Mouse (Mus musculus): ENCODE data around the gene Csrp3. TPM values are rescaled to one million over a fixed set of nuclear protein-coding genes. Genes with fewer than 3 reads are reported as not detected.

Csrp3 gene
- polyA plus RNA-seq (2015; fragmentation: Nextera tagmentation; extraction: Ambion mirVana), result 27.6 and 27.8 TPM in 2 replicates

DNA sequence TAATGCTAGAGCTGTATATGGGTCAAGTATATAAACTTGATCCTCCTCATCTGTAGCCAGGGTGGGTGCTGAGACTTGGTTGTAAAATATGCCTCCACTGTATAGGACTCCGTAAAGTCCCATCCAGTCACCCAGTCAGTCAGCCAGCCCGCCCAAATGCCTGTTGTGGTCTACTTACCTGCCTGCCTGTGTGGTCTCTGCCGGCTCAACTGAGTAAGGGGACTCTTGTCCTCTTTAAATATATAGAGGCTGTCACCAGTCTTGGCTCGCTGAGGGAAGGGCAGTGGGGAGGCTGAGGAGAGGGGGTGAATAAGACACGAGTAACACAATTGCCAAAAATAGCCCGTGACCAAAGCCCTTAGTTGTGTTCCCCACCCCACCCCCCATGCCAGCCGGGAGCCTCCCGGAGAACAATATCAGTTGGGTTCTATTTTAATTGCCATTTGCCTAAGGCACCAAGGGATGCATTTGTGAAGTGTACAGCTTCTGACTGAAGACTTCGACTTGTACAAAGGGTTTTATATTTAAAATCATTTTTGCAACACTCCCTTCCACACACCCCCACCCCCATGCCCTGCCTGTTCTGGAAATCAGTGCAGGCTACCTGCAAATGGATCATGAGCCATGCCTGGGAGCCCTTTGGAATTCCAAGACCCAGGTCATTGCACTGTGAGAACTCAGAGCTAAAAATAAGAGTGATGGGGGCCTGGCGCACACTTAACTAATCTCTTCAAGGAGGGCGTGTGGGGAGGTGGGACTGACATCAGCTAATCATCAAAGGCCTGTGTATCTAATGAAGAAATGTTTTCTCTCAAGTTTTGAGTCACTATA is at the start of gene Csrp3:
Gene Csrp3, minus strand, starts transcription at position 214 of the 831 bp plus-strand sequence.
- no peaks in the 10 kb centered on the region for H3K9me3 ChIP-seq
- H3K4me3 ChIP-seq, result no peak within 1 kb of the TSS
- H3K9ac ChIP-seq, result no peak within 1 kb of the TSS
- no peak within 1 kb of the TSS for H3K4me2 ChIP-seq (replicated peaks)
- ATAC-seq (ENCODE audit: low FRiP score, low read depth), result no peak; the same call in 1 of the 2 replicates
- no peaks in the 10 kb centered on the region for H3K36me3 ChIP-seq
- 48% methylated on average over 11 of the region's 11 CpGs for WGBS
- H3K4me1 ChIP-seq, result peaks cover 14% of the 10 kb centered on the region
- no peak within 1 kb of the TSS for H3K27ac ChIP-seq
- no peaks in the 10 kb centered on the region for H3K27me3 ChIP-seq

DNA sequence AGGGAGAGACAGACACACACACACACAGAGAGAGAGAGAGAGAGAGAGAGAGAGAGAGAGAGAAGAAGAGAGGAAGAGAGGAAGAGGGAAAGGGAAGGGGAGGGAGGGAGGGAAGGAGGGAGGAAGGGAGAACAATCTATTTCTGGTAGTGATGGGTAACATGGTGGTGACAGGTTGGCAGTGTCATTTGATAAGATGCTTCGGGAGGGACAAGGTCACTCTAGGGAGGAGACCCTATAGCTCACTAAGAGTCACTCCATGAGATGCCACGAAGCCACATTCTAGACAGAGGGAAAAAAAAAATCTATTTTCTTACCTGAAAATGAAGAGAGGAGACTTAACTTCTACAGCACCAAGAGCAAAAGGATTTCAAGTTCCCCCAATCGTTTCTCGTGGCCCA is 48.2 kb upstream of the Csrp3 start:
- no peak overlapping the region for H3K27ac ChIP-seq
- H3K9me3 ChIP-seq, result no peaks in the 10 kb centered on the region
- no peak for ATAC-seq (ENCODE audit: low FRiP score, low read depth)
- H3K4me1 ChIP-seq, result peaks cover 22% of the 10 kb centered on the region
- no peak overlapping the region for H3K4me2 ChIP-seq (replicated peaks)
- H3K4me3 ChIP-seq, result no peak overlapping the region
- H3K27me3 ChIP-seq, result peaks cover 5% of the 10 kb centered on the region; the same call in 1 of the 2 replicates
- no peak overlapping the region for H3K9ac ChIP-seq
- no peaks in the 10 kb centered on the region for H3K36me3 ChIP-seq
- WGBS, result 81% methylated on average over 4 of the region's 4 CpGs

DNA sequence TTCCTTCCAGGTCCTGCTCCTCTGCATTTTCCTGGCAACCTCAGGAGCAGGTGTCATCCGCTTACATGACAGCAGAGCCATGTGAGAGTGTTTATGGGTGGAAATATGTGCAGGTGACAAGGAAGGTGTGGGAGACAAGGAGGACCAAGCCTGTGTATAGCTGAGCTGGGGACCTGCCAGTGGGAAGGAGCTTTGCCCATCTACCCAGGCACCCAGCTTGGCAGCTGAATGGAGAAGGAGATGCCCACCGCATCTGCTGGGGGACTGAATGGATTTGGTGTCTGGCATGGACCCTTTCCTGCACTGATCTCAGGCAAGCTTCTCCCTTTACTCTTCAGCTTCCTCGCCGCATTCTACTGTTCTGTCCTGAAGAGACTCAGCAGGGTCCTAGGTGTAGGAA is 47.6 kb upstream of the Csrp3 start:
- peaks cover 5% of the 10 kb centered on the region; the same call in 1 of the 2 replicates for H3K27me3 ChIP-seq
- no peak overlapping the region for H3K27ac ChIP-seq
- H3K4me1 ChIP-seq, result peaks cover 23% of the 10 kb centered on the region
- H3K4me2 ChIP-seq (replicated peaks), result no peak overlapping the region
- no peak for ATAC-seq (ENCODE audit: low FRiP score, low read depth)
- H3K36me3 ChIP-seq, result no peaks in the 10 kb centered on the region
- 88% methylated on average over 4 of the region's 4 CpGs for WGBS
- no peak overlapping the region for H3K9ac ChIP-seq
- no peaks in the 10 kb centered on the region for H3K9me3 ChIP-seq
- H3K4me3 ChIP-seq, result no peak overlapping the region

DNA sequence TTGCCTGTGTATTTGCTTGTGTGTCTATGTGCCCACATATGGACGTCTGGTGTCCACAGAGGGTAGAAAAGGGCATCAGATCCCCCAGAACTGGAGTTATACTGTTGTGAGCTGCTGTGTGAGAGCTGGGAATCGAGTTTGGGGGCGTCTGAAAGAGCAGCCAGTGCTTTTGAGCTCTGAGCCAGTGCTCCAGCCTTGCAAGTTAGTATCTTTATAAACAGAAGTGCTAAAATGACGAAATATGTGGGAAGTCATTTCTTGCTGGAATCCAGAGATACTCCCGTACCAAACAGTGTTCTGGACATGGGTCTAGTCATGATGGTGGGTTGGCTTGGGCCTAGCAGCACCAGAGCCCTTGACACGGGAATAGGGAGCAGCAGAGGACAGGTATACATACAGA is 46.9 kb upstream of the Csrp3 start:
- Histone ChIP-seq H3K4me1 (peaks cover 23% of the 10 kb centered on the region), H3K9me3 (no peaks in the 10 kb centered on the region), H3K27ac (no peak overlapping the region), H3K36me3 (no peaks in the 10 kb centered on the region), H3K4me3 (no peak overlapping the region), H3K9ac (no peak overlapping the region), H3K27me3 (peaks cover 5% of the 10 kb centered on the region; the same call in 1 of the 2 replicates), H3K4me2 (replicated peaks) (no peak overlapping the region)
- WGBS, result 72% methylated on average over 6 of the region's 6 CpGs
- no peak for ATAC-seq (ENCODE audit: low FRiP score, low read depth)

DNA sequence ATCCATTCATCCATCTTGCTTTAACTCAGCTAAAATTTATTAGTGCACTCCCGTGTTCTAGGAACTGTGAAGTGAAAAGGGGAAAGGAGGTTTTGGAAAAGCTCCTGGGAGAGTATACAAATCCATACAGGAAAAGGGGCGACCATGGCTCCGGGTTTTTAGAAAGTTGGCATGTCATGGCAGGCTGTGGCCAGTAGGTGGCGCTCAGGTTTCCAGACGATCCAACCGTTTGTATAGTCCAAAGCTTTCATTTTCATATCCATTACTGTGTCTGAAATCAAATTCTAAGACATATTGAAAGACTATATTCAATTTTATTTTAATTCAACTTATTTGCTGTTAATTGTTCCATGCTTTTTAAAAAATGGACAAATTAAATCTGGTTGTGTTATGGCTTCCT is 46.3 kb upstream of the Csrp3 start:
- Histone ChIP-seq H3K36me3 (no peaks in the 10 kb centered on the region), H3K27me3 (peaks cover 5% of the 10 kb centered on the region; the same call in 1 of the 2 replicates), H3K4me3 (no peak overlapping the region), H3K9me3 (no peaks in the 10 kb centered on the region), H3K27ac (no peak overlapping the region), H3K4me2 (replicated peaks) (no peak overlapping the region), H3K4me1 (peaks cover 23% of the 10 kb centered on the region), H3K9ac (no peak overlapping the region)
- WGBS, result under 1% methylated on average over 6 of the region's 6 CpGs
- ATAC-seq (ENCODE audit: low FRiP score, low read depth), result no peak

DNA sequence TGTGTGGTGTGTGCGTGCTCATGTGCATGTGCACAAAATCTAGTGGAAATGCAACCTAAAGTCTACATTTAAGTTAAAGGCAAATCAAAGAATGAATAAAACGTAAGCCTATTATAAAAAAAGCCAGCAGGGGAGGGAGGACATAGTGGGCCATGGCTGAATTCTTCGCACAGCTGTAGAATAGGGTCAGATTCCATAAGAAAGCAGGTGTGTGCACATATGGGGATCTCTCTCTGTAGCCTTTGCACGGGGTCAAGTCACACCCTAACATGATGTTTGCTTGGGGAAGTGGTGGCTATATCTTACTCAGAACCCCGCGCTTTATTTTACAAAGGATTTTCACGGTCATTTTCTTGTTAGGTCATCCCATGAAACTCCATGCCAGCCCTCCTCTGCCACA is 45.3 kb upstream of the Csrp3 start:
- no peak overlapping the region for H3K27ac ChIP-seq
- H3K9me3 ChIP-seq, result no peaks in the 10 kb centered on the region
- peaks cover 28% of the 10 kb centered on the region for H3K4me1 ChIP-seq
- 79% methylated on average over 7 of the region's 7 CpGs for WGBS
- ATAC-seq (ENCODE audit: low FRiP score, low read depth), result 0 out of 2 replicates have a peak, but pooled peaks have one; percentile 55
- H3K4me3 ChIP-seq, result no peak overlapping the region
- peaks cover 8% of the 10 kb centered on the region for H3K27me3 ChIP-seq
- no peak overlapping the region for H3K9ac ChIP-seq
- no peak overlapping the region for H3K4me2 ChIP-seq (replicated peaks)
- H3K36me3 ChIP-seq, result no peaks in the 10 kb centered on the region

DNA sequence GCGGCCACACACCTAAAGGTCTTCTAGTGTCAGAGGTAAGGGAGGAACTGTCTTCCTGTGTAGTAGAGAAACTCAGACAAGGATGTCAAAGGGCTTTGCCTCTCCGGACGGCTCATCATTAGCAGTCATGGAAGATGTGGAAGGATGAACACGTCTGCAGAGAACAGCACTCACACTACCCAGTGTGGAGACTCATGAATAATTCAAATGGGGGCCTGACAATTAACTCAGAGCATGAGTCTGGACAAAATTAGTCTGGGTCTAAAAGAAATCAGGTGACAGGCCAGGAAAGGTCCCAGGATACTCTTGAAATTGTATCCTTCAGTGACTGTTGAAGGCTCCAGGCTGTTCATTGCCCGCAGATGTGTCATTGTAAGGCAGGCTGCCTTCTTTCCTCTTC is 43.2 kb upstream of the Csrp3 start:
- Histone ChIP-seq H3K4me3 (no peak overlapping the region), H3K27me3 (peaks cover 23% of the 10 kb centered on the region), H3K9me3 (no peaks in the 10 kb centered on the region), H3K4me1 (peaks cover 21% of the 10 kb centered on the region), H3K4me2 (replicated peaks) (no peak overlapping the region), H3K9ac (no peak overlapping the region), H3K36me3 (no peaks in the 10 kb centered on the region), H3K27ac (no peak overlapping the region)
- no peak for ATAC-seq (ENCODE audit: low FRiP score, low read depth)
- WGBS, result 55% methylated on average over 5 of the region's 5 CpGs

DNA sequence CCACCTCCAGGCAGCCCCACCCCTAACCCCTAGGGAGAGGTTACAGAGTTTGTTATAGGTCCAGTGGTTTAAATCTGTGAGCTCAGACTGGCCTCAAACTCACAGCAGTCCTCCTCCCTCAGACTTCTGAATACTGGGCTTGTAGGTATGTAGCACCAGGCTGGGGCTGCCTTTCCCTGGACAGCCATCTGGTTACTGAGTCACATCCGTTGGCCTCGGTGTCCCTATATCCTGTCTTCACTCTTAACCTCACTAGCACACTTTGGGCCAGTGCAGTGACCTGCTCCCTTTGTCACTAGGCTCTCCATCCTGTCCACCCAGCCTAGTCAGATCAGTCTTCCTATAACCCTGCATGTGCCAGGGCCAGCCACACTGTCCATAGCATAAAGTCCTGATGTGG is 40.9 kb upstream of the Csrp3 start:
- H3K4me2 ChIP-seq (replicated peaks), result no peak overlapping the region
- no peak overlapping the region for H3K4me3 ChIP-seq
- peaks cover 30% of the 10 kb centered on the region for H3K27me3 ChIP-seq
- H3K9me3 ChIP-seq, result no peaks in the 10 kb centered on the region
- H3K36me3 ChIP-seq, result no peaks in the 10 kb centered on the region
- H3K9ac ChIP-seq, result no peak overlapping the region
- WGBS, result 57% methylated on average over 2 of the region's 2 CpGs
- no peak overlapping the region for H3K27ac ChIP-seq
- H3K4me1 ChIP-seq, result peaks cover 30% of the 10 kb centered on the region
- no peak; the same call in 1 of the 2 replicates for ATAC-seq (ENCODE audit: low FRiP score, low read depth)

DNA sequence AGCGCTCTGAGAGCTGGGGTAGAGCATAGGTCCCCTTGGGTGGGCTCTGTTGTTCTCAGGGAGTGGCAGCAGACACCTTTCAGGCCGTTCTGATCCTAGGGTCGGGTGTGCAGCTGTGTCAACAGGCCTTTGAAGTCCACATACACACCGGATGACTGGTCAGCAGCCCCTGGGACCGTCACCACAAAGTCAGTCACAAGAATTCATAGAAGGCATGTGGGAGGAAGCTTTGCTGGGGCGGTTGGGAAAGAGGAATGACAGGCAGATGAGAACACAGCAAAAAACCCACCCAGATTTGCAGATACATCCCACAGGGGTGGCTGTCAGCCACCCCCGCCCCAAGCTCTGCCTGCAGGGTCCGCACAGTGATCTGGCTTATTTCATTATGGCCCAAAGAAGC is 40.1 kb upstream of the Csrp3 start:
- WGBS, result 30% methylated on average over 8 of the region's 8 CpGs
- H3K4me1 ChIP-seq, result peaks cover 32% of the 10 kb centered on the region
- no peaks in the 10 kb centered on the region for H3K9me3 ChIP-seq
- no peaks in the 10 kb centered on the region for H3K36me3 ChIP-seq
- no peak overlapping the region for H3K9ac ChIP-seq
- no peak overlapping the region for H3K4me3 ChIP-seq
- H3K4me2 ChIP-seq (replicated peaks), result no peak overlapping the region
- no peak overlapping the region for H3K27ac ChIP-seq
- ATAC-seq (ENCODE audit: low FRiP score, low read depth), result no peak
- peaks cover 38% of the 10 kb centered on the region for H3K27me3 ChIP-seq

DNA sequence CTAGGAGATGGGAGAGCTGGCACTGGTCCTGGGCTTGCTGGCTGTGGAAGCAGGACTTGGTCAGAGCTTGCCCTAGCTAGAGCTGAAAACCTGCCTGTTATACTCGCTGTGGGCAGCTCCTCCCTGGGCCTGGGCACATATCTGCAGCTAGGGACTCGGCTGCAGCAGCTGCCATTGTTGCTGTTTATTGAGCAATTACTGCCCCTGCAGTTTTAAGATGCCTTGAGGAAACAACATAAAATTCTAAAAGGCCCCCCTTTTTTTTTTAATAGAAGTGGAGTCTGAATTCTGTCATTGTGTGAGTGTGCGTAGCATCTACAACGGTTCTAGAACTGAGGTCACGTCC is 36.4 kb upstream of the Csrp3 start:
- Histone ChIP-seq H3K4me3 (no peak overlapping the region), H3K4me2 (replicated peaks) (no peak overlapping the region), H3K4me1 (peaks cover 40% of the 10 kb centered on the region), H3K36me3 (no peaks in the 10 kb centered on the region), H3K27me3 (peaks cover 46% of the 10 kb centered on the region), H3K27ac (no peak overlapping the region), H3K9ac (no peak overlapping the region), H3K9me3 (no peaks in the 10 kb centered on the region)
- no peak for ATAC-seq (ENCODE audit: low FRiP score, low read depth)
- WGBS, result 33% methylated on average over 5 of the region's 5 CpGs

DNA sequence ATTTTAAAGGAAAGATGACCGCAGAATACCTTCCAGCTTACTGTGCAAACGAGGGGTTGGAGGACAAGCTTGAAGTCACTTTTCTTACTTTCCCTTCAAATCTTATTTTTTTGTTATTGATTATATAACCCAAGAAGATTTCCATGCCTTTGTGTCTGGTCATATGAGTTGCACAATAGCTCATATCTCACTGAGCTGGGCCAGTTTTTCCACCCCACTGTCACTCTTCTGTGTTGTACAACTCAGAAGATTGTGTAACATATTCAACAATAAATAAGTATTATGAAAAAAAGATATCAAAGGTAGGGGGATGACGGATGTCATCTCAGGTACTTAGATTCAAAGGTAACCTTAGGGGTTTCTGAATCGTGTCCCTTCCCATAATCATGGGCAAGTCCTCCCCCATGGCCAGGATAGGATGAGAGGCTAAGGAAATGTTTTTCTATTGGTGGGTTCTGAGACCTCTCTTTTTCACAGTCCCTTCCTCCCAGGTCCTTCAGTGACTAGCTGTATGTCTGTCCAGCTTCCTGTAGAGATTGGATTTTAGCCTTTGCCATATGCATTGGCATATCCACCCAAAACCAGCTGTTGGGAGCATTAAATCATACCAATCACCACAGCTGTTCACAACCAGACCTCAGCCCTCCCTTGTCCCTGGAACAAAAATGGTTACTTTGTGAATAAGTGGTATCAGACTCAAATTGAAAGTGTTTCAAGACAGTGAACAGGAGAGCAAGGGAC is 35.9 kb upstream of the Csrp3 start:
- Histone ChIP-seq H3K4me2 (replicated peaks) (no peak overlapping the region), H3K4me1 (peaks cover 42% of the 10 kb centered on the region), H3K27ac (no peak overlapping the region), H3K9me3 (no peaks in the 10 kb centered on the region), H3K36me3 (no peaks in the 10 kb centered on the region), H3K4me3 (no peak overlapping the region), H3K9ac (no peak overlapping the region), H3K27me3 (peaks cover 46% of the 10 kb centered on the region)
- no peak for ATAC-seq (ENCODE audit: low FRiP score, low read depth)
- WGBS, result 76% methylated on average over 4 of the region's 4 CpGs

DNA sequence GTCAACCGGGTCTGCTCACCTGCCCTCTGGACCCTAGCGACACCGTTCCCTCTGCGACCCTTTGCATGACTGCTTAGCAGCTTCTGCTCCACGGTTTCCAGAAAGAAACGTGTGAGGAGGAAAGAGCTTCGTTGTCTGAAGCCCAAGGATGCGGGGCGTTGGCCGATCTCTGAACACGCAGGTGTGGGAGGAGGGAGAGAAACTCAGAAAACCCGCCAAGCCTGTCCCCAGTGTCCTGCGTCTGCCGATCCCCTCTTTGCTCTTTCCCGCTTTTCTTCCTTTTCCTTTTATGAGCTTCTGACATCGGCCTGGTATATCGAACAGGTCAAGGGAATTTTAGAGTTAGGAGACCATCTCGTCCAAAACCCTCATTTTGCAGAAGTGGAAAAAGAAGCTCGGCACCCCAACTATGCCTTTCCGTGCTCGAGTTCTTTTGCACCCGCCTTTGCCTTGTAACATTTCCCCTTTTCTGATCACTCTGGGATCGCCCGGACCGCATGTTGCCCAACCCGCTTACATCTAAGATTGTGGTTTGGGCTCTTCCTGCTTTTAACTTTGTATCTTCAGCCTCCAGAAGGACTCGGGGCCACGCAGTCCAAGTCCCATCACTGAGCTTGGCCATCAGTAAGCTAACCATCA is 34.3 kb upstream of the Csrp3 start:
- Histone ChIP-seq H3K27me3 (peaks cover 37% of the 10 kb centered on the region), H3K9me3 (no peaks in the 10 kb centered on the region), H3K9ac (peak overlapping the region; percentile 81), H3K4me1 (peaks cover 43% of the 10 kb centered on the region), H3K27ac (peak overlapping the region; percentile 11; the same call in 1 of the 2 replicates), H3K36me3 (peaks cover 12% of the 10 kb centered on the region; the same call in 1 of the 2 replicates), H3K4me3 (peak overlapping the region; percentile 82), H3K4me2 (replicated peaks) (peak overlapping the region; percentile 94)
- 1% methylated on average over 28 of the region's 28 CpGs for WGBS
- no peak for ATAC-seq (ENCODE audit: low FRiP score, low read depth)

All from limb, embryonic 13.5 days (tissue).